Mouse (Mus musculus): ENCODE measurements around the gene Med9. TPM values are rescaled to one million over a fixed set of nuclear protein-coding genes. Genes with fewer than 3 reads are reported as not detected.
A peak's percentile ranks its signal among the peaks of the same experiment; 100 is the strongest.

Med9 gene
- total and polyA plus RNA-seq, 3 experiments = 35.5 to 43.3 (median 41.6) TPM

DNA sequence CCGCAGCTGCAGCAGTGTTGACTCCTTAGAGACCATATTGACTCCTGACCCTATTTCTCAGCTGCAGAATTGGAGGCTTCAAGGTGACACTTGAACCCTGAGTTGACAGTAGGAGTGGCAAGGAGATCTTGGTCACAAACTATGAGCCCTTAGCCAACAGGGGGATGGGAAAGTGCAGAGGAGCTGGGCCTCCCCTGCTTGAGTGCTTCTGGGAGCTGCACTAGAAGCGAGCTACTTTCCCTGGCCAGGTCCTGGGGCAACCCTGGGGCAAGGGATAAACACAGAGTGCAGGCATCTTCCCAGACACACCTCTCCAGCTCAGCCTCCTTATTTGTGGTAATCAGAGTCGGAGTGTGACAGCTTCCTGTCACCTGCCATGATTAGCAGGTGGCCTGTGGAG, 14.6 kb downstream of the Med9 start:
- Histone ChIP-seq H3K4me1 (ENCODE audit: control insufficient read depth in 1 of 2, insufficient read depth in 2 of 2) (peaks cover 14 to 53% of the 10 kb centered on the region in 2 experiments), H3K9me3 (replicated peaks; ENCODE audit: low read length) (no peaks in the 10 kb centered on the region), H3K79me2 (replicated peaks; ENCODE audit: control insufficient read depth, extremely low read depth, insufficient read depth, poor library complexity, severe bottlenecking) (no peaks in the 10 kb centered on the region), H3K4me2 (ENCODE audit: insufficient read depth, low read depth, poor library complexity, severe bottlenecking) (no peak overlapping the region), H3K27ac (ENCODE audit: insufficient read depth, low read depth) (no peak overlapping the region), H3K9ac (ENCODE audit: insufficient read depth, low read depth) (no peak overlapping the region), H3K27me3 (replicated peaks) (no peaks in the 10 kb centered on the region), H3K4me3 (replicated peaks in 1 of 3; ENCODE audit: low read depth in 2 of 3, low read length in 2 of 3, poor library complexity in 1 of 3) (no peak overlapping the region), H3K36me3 (replicated peaks in 1 of 2; ENCODE audit: control insufficient read depth in 1 of 2, insufficient read depth in 1 of 2, low read length in 1 of 2) (peaks cover 19 to 58% of the 10 kb centered on the region in 2 experiments)
- no peak for TF ChIP-seq ZNF384 (IDR thresholded peaks at IDR 0.05; ENCODE audit: low read depth, low read length)
- in situ Hi-C loops (cut with MboI; ENCODE audit: low pct_ligation_motif_present, low pct_unique_long_range_greater_than_20kb, low sequenced_read_pairs) = no loop called here
- dilution Hi-C loops (cut with MboI; ENCODE audit: extremely low pct_ligation_motif_present, extremely low pct_unique_long_range_greater_than_20kb, low sequenced_read_pairs) = no loop called here
- no peak for DNase-seq (ENCODE audit: extremely low read depth)

DNA sequence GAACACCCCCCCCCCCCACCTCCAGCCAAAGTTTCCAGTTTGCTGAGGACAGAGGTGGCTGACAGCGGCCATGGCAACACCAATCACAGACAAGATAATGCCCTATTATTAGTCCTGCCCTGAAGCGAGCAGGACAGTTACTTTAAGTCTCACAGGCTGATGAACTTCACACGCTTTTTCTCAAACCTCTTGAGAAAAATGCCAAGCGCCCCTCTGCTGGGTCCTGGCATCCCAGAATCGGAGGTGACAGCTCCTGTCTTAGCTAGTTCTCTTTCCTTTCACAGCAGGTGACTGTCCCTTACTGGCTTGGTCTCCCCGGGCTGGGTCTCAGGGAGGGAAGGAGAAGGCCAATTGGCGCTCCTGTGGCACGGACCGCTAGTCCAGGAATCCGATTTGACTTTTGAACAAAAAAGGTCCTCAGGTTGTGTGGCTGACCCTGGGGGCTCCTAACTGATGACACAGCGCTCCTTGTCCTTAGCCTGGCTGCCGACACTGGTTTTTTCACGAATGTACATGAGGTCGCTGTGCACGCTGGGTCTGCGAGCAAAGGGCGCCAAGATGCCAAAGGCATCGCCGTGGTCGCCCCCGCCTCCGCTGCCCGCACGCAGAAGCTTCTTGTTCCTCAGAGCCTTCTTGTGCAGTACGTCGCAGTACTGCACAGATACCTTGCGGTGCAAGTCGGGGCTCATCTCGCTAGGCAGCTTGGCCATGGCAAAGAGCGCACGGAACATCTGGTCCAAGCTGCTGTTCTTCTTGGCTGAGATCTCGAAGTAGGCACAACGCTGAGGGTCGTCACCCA, 15.6 kb downstream of the Med9 start:
- dilution Hi-C loops (cut with MboI; ENCODE audit: extremely low pct_ligation_motif_present, extremely low pct_unique_long_range_greater_than_20kb, low sequenced_read_pairs) = no loop called here
- Histone ChIP-seq H3K4me2 (ENCODE audit: insufficient read depth, low read depth, poor library complexity, severe bottlenecking) (no peak overlapping the region), H3K4me3 (replicated peaks in 1 of 3; ENCODE audit: low read depth in 2 of 3, low read length in 2 of 3, poor library complexity in 1 of 3) (no peak overlapping the region), H3K9ac (ENCODE audit: insufficient read depth, low read depth) (no peak overlapping the region), H3K4me1 (ENCODE audit: control insufficient read depth in 1 of 2, insufficient read depth in 2 of 2) (peaks cover 14 to 51% of the 10 kb centered on the region in 2 experiments), H3K27me3 (replicated peaks) (no peaks in the 10 kb centered on the region), H3K36me3 (replicated peaks in 1 of 2; ENCODE audit: control insufficient read depth in 1 of 2, insufficient read depth in 1 of 2, low read length in 1 of 2) (peaks cover 19 to 50% of the 10 kb centered on the region in 2 experiments), H3K9me3 (replicated peaks; ENCODE audit: low read length) (no peaks in the 10 kb centered on the region), H3K79me2 (replicated peaks; ENCODE audit: control insufficient read depth, extremely low read depth, insufficient read depth, poor library complexity, severe bottlenecking) (no peaks in the 10 kb centered on the region), H3K27ac (ENCODE audit: insufficient read depth, low read depth) (no peak overlapping the region)
- in situ Hi-C loops (cut with MboI; ENCODE audit: low pct_ligation_motif_present, low pct_unique_long_range_greater_than_20kb, low sequenced_read_pairs) = no loop called here
- TF ChIP-seq IRF4 (IDR thresholded peaks at IDR 0.05; ENCODE audit: low read depth, low read length) (no peak), CTCF (conservative IDR thresholded peaks at IDR 0.05 in 1 of 2, IDR thresholded peaks at IDR 0.05 in 1 of 2; ENCODE audit: low read depth in 2 of 2, low read length in 2 of 2) (no peak), JUND (conservative IDR thresholded peaks at IDR 0.05; ENCODE audit: low read depth, low read length) (no peak)
- DNase-seq (ENCODE audit: extremely low read depth) = no peak

DNA sequence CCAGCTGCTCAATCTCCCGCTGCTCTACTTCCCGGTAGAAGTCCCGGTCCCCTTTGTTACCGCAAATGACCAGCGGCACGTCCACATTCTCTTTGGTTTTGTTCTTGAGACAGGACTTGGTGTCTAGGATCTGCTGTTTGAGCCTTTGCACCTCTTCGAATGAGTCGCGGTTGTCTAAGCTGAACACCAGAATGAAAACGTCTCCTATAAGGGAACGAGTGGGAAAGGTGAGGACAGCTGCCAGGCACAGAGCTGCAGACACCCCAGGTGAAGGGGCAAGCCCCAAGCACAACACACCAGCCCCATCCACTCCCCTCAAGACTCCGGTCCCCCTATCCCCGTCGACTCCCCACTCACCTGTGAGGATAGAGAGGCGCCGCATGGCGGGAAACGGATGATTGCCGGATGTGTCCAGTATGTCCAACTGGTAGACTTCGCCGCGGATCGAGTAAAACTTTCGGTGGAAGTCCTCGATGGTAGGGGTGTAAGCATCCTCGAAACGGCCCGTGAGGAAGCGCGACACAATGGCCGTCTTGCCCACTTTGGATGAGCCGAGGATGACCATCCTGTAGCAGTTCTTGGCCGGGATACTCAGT, 16.3 kb downstream of the Med9 start:
- in situ Hi-C loops (cut with MboI; ENCODE audit: low pct_ligation_motif_present, low pct_unique_long_range_greater_than_20kb, low sequenced_read_pairs) (no loop called here), dilution Hi-C loops (cut with MboI; ENCODE audit: extremely low pct_ligation_motif_present, extremely low pct_unique_long_range_greater_than_20kb, low sequenced_read_pairs) (no loop called here)
- H3K27me3 ChIP-seq (replicated peaks) = no peaks in the 10 kb centered on the region
- H3K4me1 ChIP-seq (ENCODE audit: control insufficient read depth in 1 of 2, insufficient read depth in 2 of 2) = peaks cover 14 to 45% of the 10 kb centered on the region in 2 experiments
- DNase-seq (ENCODE audit: extremely low read depth) = no peak
- H3K9me3 ChIP-seq (replicated peaks; ENCODE audit: low read length) = no peaks in the 10 kb centered on the region
- H3K27ac ChIP-seq (ENCODE audit: insufficient read depth, low read depth) = no peak overlapping the region
- H3K79me2 ChIP-seq (replicated peaks; ENCODE audit: control insufficient read depth, extremely low read depth, insufficient read depth, poor library complexity, severe bottlenecking) = no peaks in the 10 kb centered on the region
- peaks cover 19 to 46% of the 10 kb centered on the region in 2 experiments for H3K36me3 ChIP-seq (replicated peaks in 1 of 2; ENCODE audit: control insufficient read depth in 1 of 2, insufficient read depth in 1 of 2, low read length in 1 of 2)
- peak overlapping the region; percentile 75 for H3K4me2 ChIP-seq (ENCODE audit: insufficient read depth, low read depth, poor library complexity, severe bottlenecking)
- H3K4me3 ChIP-seq (replicated peaks in 1 of 3; ENCODE audit: low read depth in 2 of 3, low read length in 2 of 3, poor library complexity in 1 of 3) = peak overlapping the region in 1 of 3 experiments; percentile 56
- TF ChIP-seq RAD21 (IDR thresholded peaks at IDR 0.05; ENCODE audit: low read depth, low read length) = no peak
- no peak for TF ChIP-seq TCF12 (IDR thresholded peaks at IDR 0.05; ENCODE audit: low read depth, low read length)
- no peak for TF ChIP-seq NRF1 (IDR thresholded peaks at IDR 0.05; ENCODE audit: low read depth, low read length)
- TF ChIP-seq SIN3A (IDR thresholded peaks at IDR 0.05; ENCODE audit: low read length) = no peak
- TF ChIP-seq ZMIZ1 (IDR thresholded peaks at IDR 0.05; ENCODE audit: low read depth, low read length) = no peak
- no peak for TF ChIP-seq RCOR1 (conservative IDR thresholded peaks at IDR 0.05; ENCODE audit: low read depth, low read length)
- no peak for TF ChIP-seq BHLHE40 (IDR thresholded peaks at IDR 0.05; ENCODE audit: low read depth, low read length)
- no peak for TF ChIP-seq ETS1 (conservative IDR thresholded peaks at IDR 0.05; ENCODE audit: low read depth, low read length)
- no peak for TF ChIP-seq MEF2A (IDR thresholded peaks at IDR 0.05; ENCODE audit: borderline replicate concordance, low read depth, low read length)
- no peak for TF ChIP-seq MAFK (IDR thresholded peaks at IDR 0.05; ENCODE audit: insufficient replicate concordance, low read length)
- TF ChIP-seq IRF4 (IDR thresholded peaks at IDR 0.05; ENCODE audit: low read depth, low read length) = no peak
- no peak for TF ChIP-seq EP300 (IDR thresholded peaks at IDR 0.05; ENCODE audit: low read length)
- TF ChIP-seq MYC (IDR thresholded peaks at IDR 0.05; ENCODE audit: low read depth, low read length) = no peak
- H3K9ac ChIP-seq (ENCODE audit: insufficient read depth, low read depth) = peak overlapping the region; percentile 39

Measured in CH12.LX (cell line).